Mouse (Mus musculus): ENCODE measurements around the gene Mab21l1.

- TF ChIP-seq CTCF (conservative IDR thresholded peaks at IDR 0.05; ENCODE audit: low read length) = no peak
- TF ChIP-seq NANOG (IDR thresholded peaks at IDR 0.05; ENCODE audit: borderline replicate concordance, low read length) = no peak
- TF ChIP-seq POU5F1 (IDR thresholded peaks at IDR 0.05; ENCODE audit: borderline replicate concordance, low read length) = no peak
These were observed 32.8 kb downstream of the Mab21l1 start for GRCm38 (mm10) chr3:55814993-55815625.

All from E14TG2a.4 (cell line).